Mouse (Mus musculus): ENCODE data around the gene Traf7.

The Traf7 gene

GRCm38 (mm10) chr17:24546234-24546633, 18.5 kb upstream of the Traf7 start:
- DNase-seq (ENCODE audit: inconsistent age in 2 of 2, low spot score in 1 of 2), result no peak

- DNase-seq (ENCODE audit: inconsistent age in 2 of 2, low spot score in 1 of 2), result no peak
These were observed 17.5 kb upstream of the Traf7 start for GRCm38 (mm10) chr17:24545247-24545646.

- DNase-seq (ENCODE audit: inconsistent age in 2 of 2, low spot score in 1 of 2), result no peak
These were observed 16.9 kb upstream of the Traf7 start for GRCm38 (mm10) chr17:24544613-24545012.

GRCm38 (mm10) chr17:24540375-24540774, 12.6 kb upstream of the Traf7 start:
- DNase-seq (ENCODE audit: inconsistent age in 2 of 2, low spot score in 1 of 2), result peak in 1 of 2 experiments; percentile 81

DNA sequence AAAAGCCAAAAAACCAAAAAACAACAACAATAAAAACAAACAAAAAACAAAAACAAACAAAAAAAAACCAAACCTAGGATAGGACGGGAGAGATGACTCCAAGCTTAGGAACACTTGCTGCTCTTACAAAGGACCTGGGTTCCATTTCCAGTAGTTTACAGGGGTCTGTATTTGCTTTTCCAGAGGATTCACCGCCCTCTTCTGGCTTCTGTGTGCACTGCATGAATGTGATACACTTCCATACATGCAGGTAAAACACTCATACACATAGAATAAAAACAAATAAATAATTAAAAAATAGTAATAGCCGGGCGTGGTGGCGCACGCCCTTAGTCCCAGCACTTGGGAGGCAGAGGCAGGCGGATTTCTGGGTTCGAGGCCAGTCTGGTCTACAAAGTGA, 11.2 kb upstream of the Traf7 start:
- peak in 1 of 2 experiments; percentile 80 for DNase-seq (ENCODE audit: inconsistent age in 2 of 2, low spot score in 1 of 2)

DNA sequence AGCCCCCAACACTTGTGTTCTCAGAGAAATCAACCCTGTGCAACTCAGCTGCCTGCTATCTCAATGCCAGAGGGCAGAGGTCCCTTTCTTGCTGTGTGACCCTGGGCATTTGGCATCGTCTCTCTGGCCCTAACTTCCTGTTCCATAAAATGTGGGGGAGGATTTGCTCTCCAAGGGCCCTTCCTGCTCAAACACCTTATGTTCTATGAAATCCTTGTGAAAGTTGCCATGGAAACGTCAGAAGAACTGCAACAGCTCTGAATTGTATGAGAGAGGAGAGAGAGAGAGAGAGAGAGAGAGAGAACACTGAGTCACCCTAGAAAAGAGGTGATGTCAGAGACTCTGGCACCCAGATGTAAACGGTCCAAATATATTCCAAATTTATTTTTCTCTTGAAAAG, 9.8 kb upstream of the Traf7 start:
- DNase-seq (ENCODE audit: inconsistent age in 2 of 2, low spot score in 1 of 2), result peak in 1 of 2 experiments; percentile 77

DNA sequence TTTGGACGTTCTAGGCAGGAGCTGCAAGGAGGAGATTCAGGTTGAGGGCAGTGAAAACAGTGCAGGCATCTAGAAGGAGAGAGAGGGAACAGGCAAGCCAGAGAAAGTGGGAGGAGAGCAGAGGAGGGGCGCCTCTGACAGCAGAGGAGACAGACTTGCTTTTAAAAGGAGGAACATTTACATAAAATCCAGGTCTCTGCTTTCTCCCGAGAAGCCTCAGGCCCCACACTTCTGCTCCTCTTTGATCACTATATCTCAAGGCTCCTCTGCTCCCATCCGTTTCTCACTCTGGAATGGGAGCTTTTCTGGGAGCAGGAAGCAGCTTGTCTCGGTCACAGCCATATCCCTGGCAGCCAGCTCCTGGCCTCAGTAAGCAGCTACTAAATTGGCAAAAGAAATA, 7.6 kb upstream of the Traf7 start:
- no peak for DNase-seq (ENCODE audit: inconsistent age in 2 of 2, low spot score in 1 of 2)

DNA sequence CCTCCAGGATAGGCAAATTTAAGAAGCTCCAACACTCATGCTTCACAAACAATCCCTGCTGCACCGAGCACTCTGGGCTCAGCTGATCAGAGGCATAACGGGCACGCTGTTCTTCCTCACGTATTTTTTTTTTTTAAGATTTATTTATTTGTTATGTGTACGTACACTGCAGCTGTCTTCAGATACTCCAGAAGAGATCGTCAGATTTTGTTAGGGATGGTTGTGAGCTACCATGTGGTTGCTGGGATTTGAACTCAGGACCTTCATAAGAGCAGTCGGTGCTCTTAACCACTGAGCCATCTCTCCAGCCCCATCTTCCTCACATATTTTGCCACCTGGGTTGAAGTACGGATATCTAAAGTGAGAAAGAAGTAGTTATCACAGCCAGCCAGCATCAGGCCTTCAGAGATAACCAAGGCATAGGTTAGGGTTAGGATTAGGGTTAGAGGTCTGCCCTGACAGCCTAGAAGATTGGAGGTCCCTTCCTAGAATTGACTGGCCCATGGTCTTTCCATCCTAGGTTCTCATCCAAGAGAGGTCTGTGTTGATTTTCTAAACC, 6.5 kb upstream of the Traf7 start, which contains the start of gene Rab26:
Rab26 (minus strand) TSS at position 51 of the 559 bp plus-strand sequence.
- no peak for DNase-seq (ENCODE audit: inconsistent age in 2 of 2, low spot score in 1 of 2)

DNA sequence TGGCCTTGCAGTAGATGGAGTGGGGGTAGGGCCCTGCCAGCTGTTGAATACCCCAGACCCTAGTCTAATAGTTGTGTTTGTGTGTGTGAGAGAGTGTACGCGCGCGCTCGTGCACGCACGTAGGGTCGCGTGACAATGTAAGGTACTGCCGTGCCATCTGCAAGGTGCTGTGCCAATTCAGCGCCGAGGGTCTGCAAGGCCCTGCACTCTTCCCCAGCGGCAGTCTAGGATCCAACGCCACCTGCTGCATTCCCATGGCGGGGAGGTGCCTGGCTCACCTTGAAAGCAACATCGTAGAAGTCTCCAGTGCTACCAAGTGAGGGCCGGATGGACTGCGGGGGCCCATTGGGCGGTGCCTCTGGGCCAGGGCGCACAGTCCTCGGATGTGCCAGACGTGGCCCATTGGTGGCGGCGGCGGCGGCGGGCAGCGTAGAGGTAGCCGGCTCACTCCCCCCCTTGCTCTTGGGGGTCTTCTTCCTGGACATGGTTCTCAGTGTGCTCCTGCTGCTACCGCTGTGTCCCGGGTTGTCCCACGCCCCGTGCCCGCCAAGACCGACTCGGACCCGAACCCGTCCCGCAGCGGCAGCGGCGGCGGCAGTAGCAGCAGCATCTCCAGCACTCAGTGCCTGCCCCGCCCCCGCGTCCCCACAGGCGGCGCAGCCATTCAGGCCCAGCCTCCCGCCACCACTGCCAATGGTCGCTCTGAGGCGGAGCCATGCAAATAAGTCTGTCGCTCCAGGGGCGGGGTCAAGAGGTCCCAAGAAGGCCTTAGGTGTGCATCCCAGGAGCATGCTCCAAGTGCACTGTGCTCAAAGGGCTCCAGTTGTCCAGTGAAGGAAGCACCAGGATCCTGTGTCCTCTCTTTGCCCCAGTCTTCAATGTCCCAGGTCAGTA, 5.6 kb upstream of the Traf7 start:
- DNase-seq (ENCODE audit: inconsistent age in 2 of 2, low spot score in 1 of 2), result peak; percentile 92 to 94

GRCm38 (mm10) chr17:24532045-24532444, 4.3 kb upstream of the Traf7 start:
- DNase-seq (ENCODE audit: inconsistent age in 2 of 2, low spot score in 1 of 2), result no peak

DNA sequence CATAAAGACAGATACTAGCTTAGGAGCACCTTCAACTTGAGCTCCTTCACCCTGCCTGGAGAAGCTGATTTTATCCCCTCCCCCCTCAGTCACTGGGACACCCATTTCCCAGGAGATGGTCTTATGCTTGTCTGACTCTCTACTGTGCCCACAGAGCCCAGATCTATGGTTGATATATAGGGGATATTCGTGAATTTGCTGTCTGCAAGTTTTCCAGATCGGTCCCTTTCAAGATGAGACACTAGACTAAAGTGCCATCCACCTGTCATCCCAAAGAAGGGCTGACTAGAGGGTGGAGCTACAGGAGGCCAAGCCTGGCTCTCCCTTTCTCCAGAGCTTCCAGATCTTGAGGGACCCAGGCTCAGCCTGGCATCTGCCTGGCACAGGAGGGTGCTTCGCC, 3.3 kb upstream of the Traf7 start:
- no peak for DNase-seq (ENCODE audit: inconsistent age in 2 of 2, low spot score in 1 of 2)

DNA sequence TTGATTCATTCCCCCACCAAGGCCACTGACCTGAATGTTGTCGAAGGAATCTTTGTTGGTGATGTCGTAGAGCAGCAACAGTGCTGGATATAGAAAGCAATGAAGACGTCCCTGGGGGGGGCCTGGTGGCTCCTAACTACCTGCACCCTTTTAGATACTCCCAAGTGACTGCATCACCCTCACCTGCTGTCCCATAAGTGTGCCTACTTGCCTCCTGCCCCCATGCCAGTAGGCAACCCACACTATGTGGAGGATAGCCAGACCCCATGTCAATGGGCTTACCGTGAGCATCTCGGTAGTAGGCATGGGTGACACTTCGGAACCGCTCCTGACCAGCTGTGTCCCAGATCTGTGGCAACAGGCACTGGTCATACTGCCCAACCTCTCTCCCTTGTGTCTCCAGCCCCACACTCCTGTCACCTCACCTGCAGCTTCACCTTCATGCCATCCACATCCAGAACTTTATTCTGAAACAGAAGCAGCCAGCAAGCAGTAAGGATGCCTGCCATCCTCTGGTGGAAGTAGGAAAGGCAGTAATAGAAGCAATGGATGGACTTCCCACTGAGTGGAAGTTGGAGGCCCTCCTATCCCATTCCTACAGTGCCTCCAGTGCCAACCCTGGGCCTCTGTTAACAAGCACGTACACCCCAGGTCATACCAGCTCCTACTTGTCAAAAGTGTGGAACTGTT, 2.8 kb upstream of the Traf7 start:
- DNase-seq (ENCODE audit: inconsistent age in 2 of 2, low spot score in 1 of 2), result peak in 1 of 2 experiments; percentile 71

DNA sequence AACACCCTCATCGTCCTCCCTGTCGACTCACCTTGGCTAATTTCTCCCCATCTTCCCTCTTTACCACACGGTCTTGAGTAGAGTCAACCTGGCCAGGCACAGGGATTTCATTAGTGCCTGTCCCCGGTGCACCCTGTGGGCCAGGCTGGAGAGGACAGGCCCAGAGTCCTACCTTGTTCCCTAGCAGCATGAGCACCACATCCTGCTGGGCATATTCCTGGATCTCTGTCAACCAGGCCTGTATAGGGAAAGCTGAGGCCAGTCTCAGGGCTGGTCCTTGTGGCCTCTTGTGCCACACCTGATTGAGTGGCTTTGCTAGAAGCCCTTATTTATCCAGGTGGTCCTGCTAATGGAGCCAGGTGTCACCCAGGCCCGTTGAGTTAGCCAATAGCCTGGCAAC, 2.1 kb upstream of the Traf7 start:
- DNase-seq (ENCODE audit: inconsistent age in 2 of 2, low spot score in 1 of 2), result no peak

DNA sequence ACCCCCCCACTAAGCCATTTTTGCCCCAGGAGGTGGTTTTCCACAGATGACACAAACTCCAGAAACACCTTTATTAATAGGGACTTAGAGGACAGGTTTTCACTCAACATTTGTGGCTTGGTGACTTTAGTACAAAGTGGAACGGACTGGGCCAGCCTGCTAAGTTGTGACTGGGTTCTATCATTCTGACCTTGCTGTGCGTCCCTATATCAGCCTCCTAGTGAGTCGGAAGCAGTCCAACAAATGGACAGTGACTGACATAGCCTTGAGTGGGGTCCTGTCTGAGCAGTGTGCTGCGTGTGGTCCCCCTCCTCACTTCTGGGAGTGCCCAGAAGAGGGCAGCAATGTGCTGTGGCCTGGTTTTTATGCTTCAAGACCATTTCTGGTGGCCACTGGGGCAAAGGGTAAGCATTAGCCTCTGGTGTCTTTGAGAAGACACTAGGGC, 1.3 kb upstream of the Traf7 start:
- peak; percentile 61 to 82 for DNase-seq (ENCODE audit: inconsistent age in 2 of 2, low spot score in 1 of 2)

DNA sequence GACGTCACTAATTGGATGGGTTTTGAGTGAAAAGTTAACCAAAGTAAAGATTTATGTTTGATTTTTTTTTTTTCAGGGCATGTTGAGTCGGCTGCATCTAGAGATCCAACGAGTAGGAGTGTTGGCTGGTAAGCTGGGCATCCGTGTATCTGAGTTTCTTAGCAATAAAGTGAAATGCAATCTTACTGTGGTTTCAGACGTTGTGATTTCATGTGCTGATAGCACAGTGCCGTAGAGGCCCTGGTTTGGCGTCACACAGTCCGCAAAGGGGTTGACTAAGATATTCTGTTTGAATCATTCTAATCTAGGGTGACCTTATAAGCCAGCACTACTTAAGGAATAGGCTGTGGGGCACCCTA, 801 bp upstream of the Traf7 start:
- no peak for DNase-seq (ENCODE audit: inconsistent age in 2 of 2, low spot score in 1 of 2)

DNA sequence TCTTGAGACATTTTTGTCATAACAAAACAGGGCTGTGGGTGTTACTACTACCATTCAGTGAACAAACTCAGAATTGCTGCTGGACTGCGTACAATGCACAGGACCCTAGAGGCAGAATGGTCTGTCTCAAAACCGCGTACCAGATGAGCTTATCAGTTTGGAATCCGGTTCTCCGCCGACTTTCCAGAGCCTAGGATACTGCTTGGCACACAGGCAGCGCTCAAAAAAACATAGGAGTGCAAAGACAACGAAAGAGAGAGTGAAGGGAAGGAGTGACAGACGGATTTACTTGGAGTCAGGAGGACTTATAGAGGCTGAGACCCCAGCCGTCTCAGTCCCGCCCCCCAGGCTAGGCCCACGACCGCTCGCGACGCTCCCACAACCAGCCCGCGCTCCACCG, 423 bp downstream of the Traf7 start:
- no peak for DNase-seq (ENCODE audit: inconsistent age in 2 of 2, low spot score in 1 of 2)

GRCm38 (mm10) chr17:24524734-24525133, 3.0 kb downstream of the Traf7 start:
- no peak for DNase-seq (ENCODE audit: inconsistent age in 2 of 2, low spot score in 1 of 2)

GRCm38 (mm10) chr17:24520450-24520849, 7.3 kb downstream of the Traf7 start:
- DNase-seq (ENCODE audit: inconsistent age in 2 of 2, low spot score in 1 of 2), result no peak

- DNase-seq (ENCODE audit: inconsistent age in 2 of 2, low spot score in 1 of 2), result no peak
These were observed 13.2 kb downstream of the Traf7 start for GRCm38 (mm10) chr17:24514270-24515257.

DNA sequence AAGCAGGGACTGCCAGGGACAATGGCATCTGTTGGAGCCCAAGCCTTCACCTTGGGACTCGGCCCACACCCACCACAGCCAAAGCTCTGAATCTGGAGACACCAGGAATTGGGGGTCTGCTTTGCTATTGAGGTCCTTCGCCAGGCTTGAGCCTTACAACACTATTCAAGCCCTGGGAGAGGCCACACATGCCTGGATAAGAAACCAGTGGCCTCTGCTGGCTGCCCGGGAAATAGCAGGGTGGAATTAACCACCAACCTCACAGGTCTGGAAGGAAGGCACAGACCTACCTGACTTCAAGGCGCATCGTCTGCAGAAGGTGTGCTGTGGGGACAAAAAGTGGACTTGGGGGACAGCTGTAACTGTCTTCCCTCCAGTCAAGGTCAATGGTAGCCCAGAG, 14.1 kb downstream of the Traf7 start:
- peak; percentile 54 to 87 for DNase-seq (ENCODE audit: inconsistent age in 2 of 2, low spot score in 1 of 2)

Measured in adrenal gland, adult (tissue).